Mouse (Mus musculus) cortical plate, adult 2 months (tissue): ENCODE data around the gene Lama2.

Source experiments
- CTCF ChIP-seq: fragments of 200-500 bp; IDR thresholded peaks from 2 replicates; pipeline ENCODE4 v1.5.1; 2011; ENCODE audit warnings: mild to moderate bottlenecking, control low read depth, low read length; ENCODE audit not compliant: insufficient read depth; ENCODE audit errors: extremely low read depth
- POLR2A ChIP-seq: fragments of 200-500 bp; IDR thresholded peaks from 2 replicates; pipeline ENCODE4 v1.6.1; 2011; ENCODE audit warnings: mild to moderate bottlenecking, low read length, control low read depth; ENCODE audit not compliant: insufficient read depth; ENCODE audit errors: extremely low read depth

DNA sequence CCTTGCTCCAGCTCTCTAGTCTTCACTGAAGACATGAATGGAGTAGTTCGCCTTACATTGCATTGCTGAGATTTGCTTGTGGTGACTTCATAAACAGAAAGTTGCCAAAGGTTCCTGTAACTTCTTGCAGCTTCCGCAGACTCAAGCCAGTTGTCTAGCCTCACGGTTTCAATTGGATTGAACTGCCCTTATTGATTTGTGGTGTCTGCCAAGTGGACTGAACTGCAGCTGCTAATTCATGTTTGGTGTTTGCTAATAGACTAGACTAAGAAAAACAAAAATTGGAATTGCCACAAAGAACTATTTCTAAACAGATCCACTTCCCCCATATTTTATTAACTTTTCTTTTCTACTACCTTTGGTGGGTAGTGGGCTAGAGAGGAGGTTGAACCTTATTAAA lies 505.4 kb downstream of the Lama2 start:
- TF ChIP-seq CTCF = no peak
- no peak for TF ChIP-seq POLR2A
